Mouse (Mus musculus) testis, adult 2 months (tissue): ENCODE measurements around the gene Trappc10. TPM values are rescaled to one million over a fixed set of nuclear protein-coding genes. Genes with fewer than 3 reads are reported as not detected.

Source experiments
- H3K27ac ChIP-seq: fragments of 200-500 bp; 2 replicates; pipeline ENCODE4 v1.5.1; 2012; ENCODE audit warnings: low read depth, low read length; ENCODE audit not compliant: control insufficient read depth, insufficient read depth
- H3K27me3 ChIP-seq: fragments of 200-500 bp; 2 replicates; pipeline ENCODE4 v1.6.1; 2012; ENCODE audit warnings: mild to moderate bottlenecking, low read length, moderate library complexity; ENCODE audit not compliant: control insufficient read depth, insufficient read depth
- H3K36me3 ChIP-seq: fragments of 200-500 bp; 2 replicates; pipeline ENCODE4 v1.6.1; 2012; ENCODE audit warnings: mild to moderate bottlenecking, low read length; ENCODE audit not compliant: control insufficient read depth, insufficient read depth
- H3K4me1 ChIP-seq: fragments of 200-500 bp; 2 replicates; pipeline ENCODE4 v1.6.1; 2012; ENCODE audit warnings: low read length; ENCODE audit not compliant: control insufficient read depth, insufficient read depth
- H3K4me3 ChIP-seq: fragments of 200-500 bp; 2 replicates; pipeline ENCODE4 v1.5.1; 2012; ENCODE audit warnings: low read depth, mild to moderate bottlenecking, low read length, moderate library complexity, mixed read lengths; ENCODE audit not compliant: control insufficient read depth
- CTCF ChIP-seq: fragments of 200-500 bp; IDR thresholded peaks from 2 replicates; pipeline ENCODE4 v1.5.1; 2012; ENCODE audit warnings: low read depth, mild to moderate bottlenecking, inconsistent platforms, low read length, moderate library complexity; ENCODE audit not compliant: control insufficient read depth, insufficient read depth, insufficient replicate concordance
- POLR2A ChIP-seq: fragments of 200-500 bp; IDR thresholded peaks from 2 replicates; pipeline ENCODE4 v1.6.1; 2012; ENCODE audit warnings: low read depth, mild to moderate bottlenecking, inconsistent platforms, low read length, moderate library complexity; ENCODE audit not compliant: control insufficient read depth
- polyA plus RNA-seq: library from polyadenylated mRNA; depleted of rRNA; stranded (reverse); fragments of >200 nt; gene quantifications from 2 replicates; pipeline ENCODE4 v1.2.3, GENCODE M21; 2012

The Trappc10 gene
- polyA plus RNA-seq, 1 experiment, result 20.3 TPM

DNA sequence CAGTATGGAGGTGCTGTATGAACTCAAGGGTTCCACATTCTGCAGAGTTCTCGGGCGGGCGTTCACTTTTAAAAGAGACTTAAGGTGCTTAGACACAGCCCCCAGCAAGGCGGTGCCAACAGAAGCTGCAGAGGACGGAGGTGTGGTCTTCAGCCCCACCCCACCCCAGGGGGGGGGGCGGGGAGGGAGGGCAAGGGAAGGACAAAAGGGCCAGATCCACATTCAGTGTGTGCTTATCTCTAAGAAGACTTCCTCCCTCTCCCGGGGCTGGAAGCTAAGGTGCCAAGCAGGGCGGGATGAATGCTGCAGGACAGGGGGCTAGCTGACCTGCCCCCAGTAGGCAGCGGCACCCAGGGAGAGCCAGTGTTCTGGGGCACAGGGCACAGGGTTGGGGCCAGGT, 28.5 kb upstream of the Trappc10 start:
- H3K27ac ChIP-seq, result no peak overlapping the region

GRCm38 (mm10) chr10:78265881-78266280, 21.4 kb upstream of the Trappc10 start:
- Histone ChIP-seq H3K4me3 (no peak overlapping the region), H3K36me3 (no peaks in the 10 kb centered on the region), H3K27ac (no peak overlapping the region), H3K4me1 (peaks cover under 1% of the 10 kb centered on the region), H3K27me3 (no peaks in the 10 kb centered on the region)
- no peak for TF ChIP-seq POLR2A
- TF ChIP-seq CTCF, result no peak

More for the DNA sequence above, 28.5 kb upstream of the Trappc10 start:
- H3K27me3 ChIP-seq, result no peaks in the 10 kb centered on the region
- TF ChIP-seq CTCF (no peak), POLR2A (no peak)
- H3K4me3 ChIP-seq, result no peak overlapping the region
- peaks cover 3% of the 10 kb centered on the region for H3K4me1 ChIP-seq
- no peaks in the 10 kb centered on the region; the same call in 1 of the 2 replicates for H3K36me3 ChIP-seq

- Histone ChIP-seq H3K4me3 (no peak overlapping the region), H3K27me3 (no peaks in the 10 kb centered on the region), H3K36me3 (no peaks in the 10 kb centered on the region), H3K27ac (no peak overlapping the region), H3K4me1 (no peaks in the 10 kb centered on the region)
- TF ChIP-seq CTCF (no peak), POLR2A (no peak)
Measured at GRCm38 (mm10) chr10:78264735-78265134, 20.3 kb upstream of the Trappc10 start.

DNA sequence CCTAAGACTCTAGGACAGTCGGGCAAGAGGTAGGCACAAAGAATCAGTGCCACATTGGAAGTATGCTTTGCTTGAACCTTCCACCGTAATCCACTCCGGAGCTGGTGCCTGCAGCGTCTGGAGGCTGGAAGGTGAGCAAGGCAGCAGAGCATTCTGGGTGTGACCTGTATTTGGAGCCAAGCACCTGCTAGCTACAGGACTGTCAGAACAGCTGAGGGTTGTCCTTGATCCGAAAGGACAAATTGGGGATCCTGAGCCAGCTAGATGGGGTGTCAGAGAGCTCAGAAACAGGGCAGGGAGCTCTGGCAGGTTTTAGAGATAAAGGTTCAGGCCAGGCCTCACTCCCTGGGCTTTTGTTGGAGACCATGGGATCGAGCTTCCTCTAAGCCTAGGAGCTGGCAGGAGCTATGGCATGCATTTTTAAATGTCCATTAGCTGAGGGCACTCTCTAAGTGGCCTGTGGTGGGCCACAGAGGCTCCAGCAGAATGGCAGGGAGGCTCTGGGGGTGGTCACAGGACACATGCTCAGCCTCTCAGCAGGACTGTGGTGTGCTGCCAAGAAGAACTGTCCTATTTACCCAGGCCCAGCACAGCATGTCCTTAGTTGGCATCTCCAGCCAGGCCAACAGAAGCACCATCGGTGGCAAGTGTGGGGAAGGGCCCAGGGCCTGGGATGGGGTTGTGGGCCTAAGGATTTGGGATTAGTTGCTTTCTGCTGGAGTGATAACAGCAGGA, 16.6 kb upstream of the Trappc10 start:
- H3K27me3 ChIP-seq, result no peaks in the 10 kb centered on the region
- no peak for TF ChIP-seq POLR2A
- no peak for TF ChIP-seq CTCF
- no peaks in the 10 kb centered on the region for H3K4me1 ChIP-seq
- no peak overlapping the region for H3K4me3 ChIP-seq
- no peak overlapping the region for H3K27ac ChIP-seq
- H3K36me3 ChIP-seq, result no peaks in the 10 kb centered on the region

DNA sequence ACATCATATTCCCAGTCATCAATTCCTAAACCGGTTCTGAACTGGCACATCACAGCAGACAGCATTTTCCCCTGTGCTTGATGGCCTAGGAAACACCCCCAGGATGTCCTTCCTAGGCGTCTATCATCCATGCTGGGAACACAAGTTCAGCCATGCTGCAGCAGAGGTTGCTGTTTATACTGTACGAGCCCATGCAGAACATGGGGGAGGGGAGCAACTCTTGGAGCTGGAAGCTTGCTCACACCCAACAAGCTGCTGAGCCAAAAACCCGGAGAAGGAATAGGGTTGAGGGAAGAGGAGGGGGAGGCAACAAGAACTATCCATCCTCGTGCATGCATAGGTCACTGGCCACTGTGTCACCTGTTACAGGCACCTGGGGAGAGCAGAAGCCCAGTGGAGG, 15.9 kb upstream of the Trappc10 start:
- TF ChIP-seq CTCF, result no peak
- no peak for TF ChIP-seq POLR2A
- Histone ChIP-seq H3K27ac (no peak overlapping the region), H3K4me1 (no peaks in the 10 kb centered on the region; the same call in 1 of the 2 replicates), H3K4me3 (no peak overlapping the region), H3K36me3 (no peaks in the 10 kb centered on the region), H3K27me3 (no peaks in the 10 kb centered on the region)

- Histone ChIP-seq H3K4me3 (no peak overlapping the region), H3K27ac (no peak overlapping the region), H3K36me3 (no peaks in the 10 kb centered on the region), H3K4me1 (no peaks in the 10 kb centered on the region; the same call in 1 of the 2 replicates), H3K27me3 (no peaks in the 10 kb centered on the region)
- TF ChIP-seq POLR2A (no peak), CTCF (no peak)
Measured at GRCm38 (mm10) chr10:78259702-78260101, 15.3 kb upstream of the Trappc10 start.

DNA sequence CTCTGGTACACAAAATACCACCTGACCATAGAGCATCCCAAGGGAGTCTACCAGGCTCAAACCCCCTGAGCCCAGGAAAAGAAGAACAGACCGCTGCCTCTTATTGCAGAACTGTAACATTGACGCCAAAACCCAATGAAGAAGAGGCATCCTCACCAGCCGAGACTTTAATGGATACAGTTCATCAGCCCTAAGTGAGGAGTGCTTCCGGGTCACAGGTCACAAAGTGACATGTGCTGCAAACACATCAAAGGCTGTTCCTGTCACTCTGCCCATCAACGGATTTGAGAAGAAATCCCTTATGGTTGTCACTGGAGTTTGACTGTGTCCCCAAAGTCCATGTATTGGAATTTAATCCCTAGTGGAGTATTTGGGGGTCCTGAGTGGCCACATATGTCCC, 14.8 kb upstream of the Trappc10 start:
- TF ChIP-seq CTCF (no peak), POLR2A (no peak)
- no peaks in the 10 kb centered on the region for H3K27me3 ChIP-seq
- no peaks in the 10 kb centered on the region for H3K36me3 ChIP-seq
- H3K27ac ChIP-seq, result no peak overlapping the region
- no peaks in the 10 kb centered on the region; the same call in 1 of the 2 replicates for H3K4me1 ChIP-seq
- no peak overlapping the region for H3K4me3 ChIP-seq

DNA sequence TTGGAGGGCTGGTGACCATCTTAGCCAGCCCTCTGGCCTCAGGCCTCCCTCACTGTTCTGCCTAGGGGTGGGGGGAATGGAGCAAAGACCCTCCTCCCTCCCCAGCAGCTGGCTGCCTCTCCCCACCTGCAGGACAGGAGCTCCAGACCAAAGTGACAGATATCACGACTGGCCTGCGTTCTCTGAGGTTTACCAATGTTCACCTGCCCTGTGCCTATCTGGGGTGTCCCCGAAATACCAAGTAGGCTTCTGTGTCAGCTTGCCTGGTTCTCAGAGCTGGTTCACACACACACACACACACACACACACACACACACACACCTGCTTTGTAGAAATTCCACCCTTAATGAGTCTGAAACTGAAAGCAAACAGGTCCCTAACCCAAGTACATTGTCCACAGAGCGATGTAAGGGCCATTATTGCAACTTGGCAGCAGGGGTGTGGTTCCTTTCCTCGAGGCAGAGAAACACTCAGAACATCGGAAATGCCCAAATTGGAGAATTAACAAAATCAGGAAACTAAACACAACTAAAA, 13.8 kb upstream of the Trappc10 start:
- H3K27me3 ChIP-seq, result no peaks in the 10 kb centered on the region
- H3K4me1 ChIP-seq, result no peaks in the 10 kb centered on the region; the same call in 1 of the 2 replicates
- no peaks in the 10 kb centered on the region for H3K36me3 ChIP-seq
- H3K27ac ChIP-seq, result no peak overlapping the region
- TF ChIP-seq POLR2A, result no peak
- no peak for TF ChIP-seq CTCF
- no peak overlapping the region for H3K4me3 ChIP-seq
